Mouse (Mus musculus): ENCODE measurements around the gene Coq3.

GRCm38 (mm10) chr4:21944672-21945071, 65.2 kb downstream of the Coq3 start:
- TF ChIP-seq CTCF (IDR thresholded peaks at IDR 0.05; ENCODE audit: borderline replicate concordance, insufficient read depth, low read depth, low read length) = no peak
- TF ChIP-seq POLR2A (IDR thresholded peaks at IDR 0.05; ENCODE audit: borderline replicate concordance, insufficient read depth, low read length) = no peak

Data from cerebellum, adult 2 months (tissue).